Mouse (Mus musculus) NIH3T3 (cell line): Measurements from ENCODE around the gene Ap1ar.

Experiments
- DNase-seq: peaks from one replicate; pipeline ENCODE4 v3.0.0-alpha.2; 2012; ENCODE audit warnings: low read depth

Gene Ap1ar

GRCm38 (mm10) chr3:127837154-127837865, at the start of gene Ap1ar:
Gene Ap1ar (minus strand): TSS chr3:127837523.
- DNase-seq = peak; percentile 97

GRCm38 (mm10) chr3:127881684-127882083, 44.4 kb upstream of the Ap1ar start:
- DNase-seq = no peak

- DNase-seq = no peak
Measured at GRCm38 (mm10) chr3:127879968-127880367, 42.6 kb upstream of the Ap1ar start.

GRCm38 (mm10) chr3:127875509-127875908, 38.2 kb upstream of the Ap1ar start:
- no peak for DNase-seq

GRCm38 (mm10) chr3:127875059-127875458, 37.7 kb upstream of the Ap1ar start:
- DNase-seq = no peak

- DNase-seq = peak; percentile 60
Measured at GRCm38 (mm10) chr3:127874254-127874883, 37.0 kb upstream of the Ap1ar start.

- DNase-seq = no peak
Measured at GRCm38 (mm10) chr3:127871575-127871974, 34.3 kb upstream of the Ap1ar start.

- no peak for DNase-seq
Measured at GRCm38 (mm10) chr3:127868880-127869279, 31.6 kb upstream of the Ap1ar start.

- DNase-seq = no peak
Measured at GRCm38 (mm10) chr3:127868046-127868758, 30.9 kb upstream of the Ap1ar start.

- peak; percentile 19 for DNase-seq
Measured at GRCm38 (mm10) chr3:127864242-127864641, 26.9 kb upstream of the Ap1ar start.

GRCm38 (mm10) chr3:127863571-127863970, 26.2 kb upstream of the Ap1ar start:
- peak; percentile 35 for DNase-seq

GRCm38 (mm10) chr3:127862479-127862878, 25.2 kb upstream of the Ap1ar start:
- no peak for DNase-seq

GRCm38 (mm10) chr3:127861340-127861739, 24.0 kb upstream of the Ap1ar start:
- DNase-seq = no peak

- peak; percentile 89 for DNase-seq
Measured at GRCm38 (mm10) chr3:127853431-127854206, 16.3 kb upstream of the Ap1ar start.

GRCm38 (mm10) chr3:127852722-127853121, 15.4 kb upstream of the Ap1ar start:
- no peak for DNase-seq

- DNase-seq = no peak
Measured at GRCm38 (mm10) chr3:127850776-127851646, 13.7 kb upstream of the Ap1ar start.

- DNase-seq = no peak
Measured at GRCm38 (mm10) chr3:127849922-127850321, 12.6 kb upstream of the Ap1ar start.

GRCm38 (mm10) chr3:127848088-127848808, 10.9 kb upstream of the Ap1ar start:
- DNase-seq = peak; percentile 93

- peak; percentile 55 for DNase-seq
Measured at GRCm38 (mm10) chr3:127843941-127844327, 6.6 kb upstream of the Ap1ar start.

- no peak for DNase-seq
Measured at GRCm38 (mm10) chr3:127843324-127843940, 6.1 kb upstream of the Ap1ar start.
